Mouse (Mus musculus) left cerebral cortex, postnatal 14 days (tissue): ENCODE data around the gene Zcchc2. TPM values are rescaled to one million over a fixed set of nuclear protein-coding genes. Genes with fewer than 3 reads are reported as not detected.
A peak's percentile ranks its signal among the peaks of the same experiment; 100 is the strongest.

Experiments
- DNase-seq, 2 experiments: peaks; one replicate each; pipeline ENCODE4 v3.0.0; 2021 to 2022; ENCODE audit warnings: low spot score in 2 of 2, mixed read lengths in 1 of 2
- intact Hi-C: fragments of 180-260 bp; cut with DNase I; formaldehyde crosslinking; loops from one replicate; pipeline ENCODE4 v1.15.1; 2025
- long read RNA-seq, 2 experiments: library from polyadenylated mRNA; stranded (forward); transcript quantifications; one replicate each; pipeline ENCODE4 v2.0.0; 2021
- total RNA-seq, 2 experiments: library from RNA; stranded (reverse); gene quantifications; 2 replicates each; pipeline ENCODE4 v1.2.3; 2021

Gene Zcchc2
- total RNA-seq: 10 to 100 TPM; 23.8 to 24.0 TPM
- long read RNA-seq, experiment 1, partial matches to known transcripts: 3 of 17 reads
- long read RNA-seq, experiment 1, other reads (novel, unspliced or antisense): 14 of 17 reads
- long read RNA-seq, experiment 2, partial matches to known transcripts: 7 of 23 reads
- long read RNA-seq, experiment 2, other reads (novel, unspliced or antisense): 16 of 23 reads

GRCm38 (mm10) chr1:105990138-105990821, at the start of gene Zcchc2:
Gene Zcchc2 (plus strand): TSS chr1:105990406.
- intact Hi-C loops: loop anchor here (2.0 to 10.0 kb wide), 4 partner anchors 98 to 328 kb away; partner anchors contain the start of genes Pign, Relch and Tnfrsf11a
- DNase-seq: peak; percentile 99

GRCm38 (mm10) chr1:105944927-105945580, 45.2 kb upstream of the Zcchc2 start:
- intact Hi-C loops: no loop called here
- peak; percentile 32 to 33 for DNase-seq

GRCm38 (mm10) chr1:105946581-105947540, 43.3 kb upstream of the Zcchc2 start:
- intact Hi-C loops: no loop called here
- DNase-seq: peak; percentile 71 to 88

GRCm38 (mm10) chr1:105948352-105948751, 41.9 kb upstream of the Zcchc2 start:
- DNase-seq: no peak
- intact Hi-C loops: no loop called here

GRCm38 (mm10) chr1:105953588-105953987, 36.6 kb upstream of the Zcchc2 start:
- intact Hi-C loops: no loop called here
- no peak for DNase-seq

- intact Hi-C loops: no loop called here
- no peak for DNase-seq
These were observed 36.2 kb upstream of the Zcchc2 start for GRCm38 (mm10) chr1:105954047-105954446.

GRCm38 (mm10) chr1:105956057-105956456, 34.1 kb upstream of the Zcchc2 start:
- intact Hi-C loops: no loop called here
- no peak for DNase-seq

- intact Hi-C loops: no loop called here
- no peak for DNase-seq
These were observed 28.7 kb upstream of the Zcchc2 start for GRCm38 (mm10) chr1:105961472-105961871.

GRCm38 (mm10) chr1:105962084-105962818, 28.0 kb upstream of the Zcchc2 start:
- intact Hi-C loops: no loop called here
- DNase-seq: no peak

- intact Hi-C loops: no loop called here
- DNase-seq: peak in 1 of 2 experiments; percentile 69
These were observed 27.4 kb upstream of the Zcchc2 start for GRCm38 (mm10) chr1:105962852-105963251.

GRCm38 (mm10) chr1:105964514-105964913, 25.7 kb upstream of the Zcchc2 start:
- no peak for DNase-seq
- intact Hi-C loops: no loop called here

GRCm38 (mm10) chr1:105965189-105965588, 25.0 kb upstream of the Zcchc2 start:
- no peak for DNase-seq
- intact Hi-C loops: no loop called here

- no peak for DNase-seq
- intact Hi-C loops: no loop called here
These were observed 18.6 kb upstream of the Zcchc2 start for GRCm38 (mm10) chr1:105971490-105972170.

- DNase-seq: no peak
- intact Hi-C loops: no loop called here
These were observed 16.2 kb upstream of the Zcchc2 start for GRCm38 (mm10) chr1:105974023-105974422.

- DNase-seq: no peak
These were observed 12.6 kb upstream of the Zcchc2 start for GRCm38 (mm10) chr1:105977446-105978094.

GRCm38 (mm10) chr1:105980849-105981610, 9.2 kb upstream of the Zcchc2 start:
- intact Hi-C loops: no loop called here
- no peak for DNase-seq

More at GRCm38 (mm10) chr1:105977446-105978094, 12.6 kb upstream of the Zcchc2 start:
- intact Hi-C loops: no loop called here
